Mouse (Mus musculus): Measurements from ENCODE around the gene Brd7.

Gene Brd7

GRCm38 (mm10) chr8:88357226-88357933, 4.6 kb downstream of the Brd7 start:
- CTCF ChIA-PET: interaction anchor here (1.0 to 1.4 kb wide), 2 partner anchors 91 to 93 kb away, joined by 3 to 4 read pairs; no protein-coding TSS in a partner anchor

- CTCF ChIA-PET: no interaction called here
These were observed 12.9 kb downstream of the Brd7 start for GRCm38 (mm10) chr8:88349046-88349445.

GRCm38 (mm10) chr8:88342026-88342425, 20.0 kb downstream of the Brd7 start:
- CTCF ChIA-PET: no interaction called here

- CTCF ChIA-PET: no interaction called here
These were observed 21.9 kb downstream of the Brd7 start for GRCm38 (mm10) chr8:88339887-88340695.

GRCm38 (mm10) chr8:88339221-88339620, 22.8 kb downstream of the Brd7 start:
- CTCF ChIA-PET: no interaction called here

GRCm38 (mm10) chr8:88334975-88335374, 27.0 kb downstream of the Brd7 start:
- CTCF ChIA-PET: no interaction called here

- CTCF ChIA-PET: no interaction called here
These were observed 27.6 kb downstream of the Brd7 start for GRCm38 (mm10) chr8:88334384-88334783.

GRCm38 (mm10) chr8:88330816-88331215, 31.2 kb downstream of the Brd7 start:
- CTCF ChIA-PET: no interaction called here

- CTCF ChIA-PET: no interaction called here
These were observed 33.3 kb downstream of the Brd7 start for GRCm38 (mm10) chr8:88328689-88329088.

- CTCF ChIA-PET: no interaction called here
These were observed 35.7 kb downstream of the Brd7 start for GRCm38 (mm10) chr8:88326328-88326727.

- CTCF ChIA-PET: no interaction called here
These were observed 36.2 kb downstream of the Brd7 start for GRCm38 (mm10) chr8:88325795-88326194.

GRCm38 (mm10) chr8:88325251-88325650, 36.7 kb downstream of the Brd7 start:
- CTCF ChIA-PET: no interaction called here

- CTCF ChIA-PET: no interaction called here
These were observed 37.2 kb downstream of the Brd7 start for GRCm38 (mm10) chr8:88324760-88325159.

GRCm38 (mm10) chr8:88323523-88323922, 38.5 kb downstream of the Brd7 start:
- CTCF ChIA-PET: no interaction called here

- CTCF ChIA-PET: no interaction called here
These were observed 40.6 kb downstream of the Brd7 start for GRCm38 (mm10) chr8:88321387-88321786.

- CTCF ChIA-PET: no interaction called here
These were observed 41.9 kb downstream of the Brd7 start for GRCm38 (mm10) chr8:88320134-88320533.

GRCm38 (mm10) chr8:88318151-88318550, 43.8 kb downstream of the Brd7 start:
- CTCF ChIA-PET: no interaction called here

- CTCF ChIA-PET: no interaction called here
These were observed 44.7 kb downstream of the Brd7 start for GRCm38 (mm10) chr8:88317341-88317740.

- CTCF ChIA-PET: no interaction called here
These were observed 45.7 kb downstream of the Brd7 start for GRCm38 (mm10) chr8:88316139-88316931.

GRCm38 (mm10) chr8:88315302-88315701, 46.7 kb downstream of the Brd7 start:
- CTCF ChIA-PET: no interaction called here

GRCm38 (mm10) chr8:88313991-88314390, 48.0 kb downstream of the Brd7 start:
- CTCF ChIA-PET: no interaction called here

- CTCF ChIA-PET: no interaction called here
These were observed 49.0 kb downstream of the Brd7 start for GRCm38 (mm10) chr8:88312966-88313365.

- CTCF ChIA-PET: no interaction called here
These were observed 51.7 kb downstream of the Brd7 start for GRCm38 (mm10) chr8:88310286-88310685.

Data from spleen, embryonic (tissue).